Mouse (Mus musculus): ENCODE measurements around the gene Krt86. TPM values are rescaled to one million over a fixed set of nuclear protein-coding genes. Genes with fewer than 3 reads are reported as not detected.

Krt86 gene
- not detected in 2 replicates for polyA plus RNA-seq (2016; fragmentation: Nextera tagmentation; extraction: Ambion mirVana)

- Histone ChIP-seq H3K4me3 (no peak within 1 kb of the TSS), H3K4me1 (no peaks in the 10 kb centered on the region), H3K9me3 (replicated peaks) (no peaks in the 10 kb centered on the region), H3K4me2 (no peak within 1 kb of the TSS), H3K27me3 (replicated peaks) (0 out of 2 replicates have a peak, but pooled peaks cover 6% of the 10 kb centered on the region), H3K27ac (no peak within 1 kb of the TSS), H3K36me3 (no peaks in the 10 kb centered on the region), H3K9ac (no peak within 1 kb of the TSS)
- ATAC-seq: no peak
- WGBS (ENCODE audit: insufficient replicate concordance): 20% methylated on average over 10 of the region's 10 CpGs
Measured at GRCm38 (mm10) chr15:101472952-101473528, at the start of gene Krt86. Krt86 (plus strand) TSS chr15:101473478.

- Histone ChIP-seq H3K4me2 (no peak overlapping the region), H3K4me3 (no peak overlapping the region), H3K27ac (no peak overlapping the region), H3K4me1 (no peaks in the 10 kb centered on the region), H3K36me3 (no peaks in the 10 kb centered on the region), H3K9ac (no peak overlapping the region), H3K27me3 (replicated peaks) (peaks cover 19% of the 10 kb centered on the region; the same call in 1 of the 2 replicates), H3K9me3 (replicated peaks) (no peaks in the 10 kb centered on the region)
- 29% methylated on average over 5 of the region's 5 CpGs for WGBS (ENCODE audit: insufficient replicate concordance)
- ATAC-seq: no peak
Measured at GRCm38 (mm10) chr15:101424914-101425313, 48.4 kb upstream of the Krt86 start.

- H3K9ac ChIP-seq: no peak overlapping the region
- no peak overlapping the region for H3K4me3 ChIP-seq
- H3K9me3 ChIP-seq (replicated peaks): no peaks in the 10 kb centered on the region
- 67% methylated on average over 7 of the region's 7 CpGs for WGBS (ENCODE audit: insufficient replicate concordance)
- no peak overlapping the region for H3K4me2 ChIP-seq
- H3K4me1 ChIP-seq: no peaks in the 10 kb centered on the region
- H3K36me3 ChIP-seq: no peaks in the 10 kb centered on the region
- ATAC-seq: no peak
- H3K27ac ChIP-seq: no peak overlapping the region
- peaks cover 47% of the 10 kb centered on the region for H3K27me3 ChIP-seq (replicated peaks)
Measured at GRCm38 (mm10) chr15:101436611-101437010, 36.7 kb upstream of the Krt86 start.

- 6% methylated on average over 32 of the region's 34 CpGs for WGBS (ENCODE audit: insufficient replicate concordance)
- Histone ChIP-seq H3K36me3 (no peaks in the 10 kb centered on the region), H3K4me1 (no peaks in the 10 kb centered on the region), H3K9ac (no peak within 1 kb of the TSS), H3K4me3 (no peak within 1 kb of the TSS), H3K27me3 (replicated peaks) (peaks cover 47% of the 10 kb centered on the region), H3K9me3 (replicated peaks) (no peaks in the 10 kb centered on the region), H3K27ac (no peak within 1 kb of the TSS), H3K4me2 (peak within 1 kb of the TSS; percentile 6; the same call in 1 of the 2 replicates)
- ATAC-seq: no peak
Measured at GRCm38 (mm10) chr15:101438555-101438954, 34.7 kb upstream of the Krt86 start, which contains the start of gene Krt87. Krt87 (minus strand) TSS chr15:101438804.

GRCm38 (mm10) chr15:101440837-101441236 lies 32.4 kb upstream of the Krt86 start:
- Histone ChIP-seq H3K4me3 (no peak overlapping the region), H3K36me3 (no peaks in the 10 kb centered on the region), H3K9ac (no peak overlapping the region), H3K9me3 (replicated peaks) (no peaks in the 10 kb centered on the region), H3K27me3 (replicated peaks) (peaks cover 47% of the 10 kb centered on the region), H3K4me2 (no peak overlapping the region), H3K4me1 (no peaks in the 10 kb centered on the region), H3K27ac (no peak overlapping the region)
- ATAC-seq: no peak
- 62% methylated on average over 4 of the region's 4 CpGs for WGBS (ENCODE audit: insufficient replicate concordance)

- Histone ChIP-seq H3K4me2 (no peak overlapping the region), H3K4me3 (no peak overlapping the region)
- WGBS (ENCODE audit: insufficient replicate concordance): 49% methylated on average over 11 of the region's 11 CpGs
Measured at GRCm38 (mm10) chr15:101446572-101446971, 26.7 kb upstream of the Krt86 start.

GRCm38 (mm10) chr15:101447444-101447843 lies 25.8 kb upstream of the Krt86 start, which contains the start of gene Krt88:
Krt88 (plus strand) TSS chr15:101447744.
- Histone ChIP-seq H3K9ac (no peak within 1 kb of the TSS), H3K36me3 (no peaks in the 10 kb centered on the region), H3K27ac (no peak within 1 kb of the TSS), H3K27me3 (replicated peaks) (no peaks in the 10 kb centered on the region), H3K4me3 (no peak within 1 kb of the TSS), H3K9me3 (replicated peaks) (no peaks in the 10 kb centered on the region), H3K4me2 (no peak within 1 kb of the TSS), H3K4me1 (no peaks in the 10 kb centered on the region)
- 54% methylated on average over 2 of the region's 2 CpGs for WGBS (ENCODE audit: insufficient replicate concordance)
- no peak for ATAC-seq

More at GRCm38 (mm10) chr15:101446572-101446971, 26.7 kb upstream of the Krt86 start:
- Histone ChIP-seq H3K27ac (no peak overlapping the region), H3K4me1 (no peaks in the 10 kb centered on the region), H3K9me3 (replicated peaks) (no peaks in the 10 kb centered on the region), H3K27me3 (replicated peaks) (no peaks in the 10 kb centered on the region), H3K36me3 (no peaks in the 10 kb centered on the region), H3K9ac (no peak overlapping the region)
- ATAC-seq: no peak

GRCm38 (mm10) chr15:101453093-101453736 lies 20.1 kb upstream of the Krt86 start:
- no peak overlapping the region for H3K4me2 ChIP-seq
- WGBS (ENCODE audit: insufficient replicate concordance): 6% methylated on average over 13 of the region's 13 CpGs

GRCm38 (mm10) chr15:101454774-101455173 lies 18.5 kb upstream of the Krt86 start:
- WGBS (ENCODE audit: insufficient replicate concordance): 70% methylated on average over 8 of the region's 8 CpGs
- Histone ChIP-seq H3K27me3 (replicated peaks) (no peaks in the 10 kb centered on the region), H3K4me3 (no peak overlapping the region), H3K27ac (no peak overlapping the region), H3K9me3 (replicated peaks) (no peaks in the 10 kb centered on the region), H3K36me3 (no peaks in the 10 kb centered on the region), H3K9ac (no peak overlapping the region), H3K4me1 (no peaks in the 10 kb centered on the region), H3K4me2 (no peak overlapping the region)
- no peak for ATAC-seq

More at GRCm38 (mm10) chr15:101453093-101453736, 20.1 kb upstream of the Krt86 start:
- no peak overlapping the region for H3K27ac ChIP-seq
- no peak overlapping the region for H3K9ac ChIP-seq
- no peaks in the 10 kb centered on the region for H3K36me3 ChIP-seq
- ATAC-seq: 0 out of 2 replicates have a peak, but pooled peaks have one; percentile 64
- no peaks in the 10 kb centered on the region for H3K4me1 ChIP-seq
- no peak overlapping the region for H3K4me3 ChIP-seq
- no peaks in the 10 kb centered on the region for H3K27me3 ChIP-seq (replicated peaks)
- no peaks in the 10 kb centered on the region for H3K9me3 ChIP-seq (replicated peaks)

GRCm38 (mm10) chr15:101455292-101455691 lies 18.0 kb upstream of the Krt86 start:
- WGBS (ENCODE audit: insufficient replicate concordance): 60% methylated on average over 2 of the region's 2 CpGs
- Histone ChIP-seq H3K4me2 (no peak overlapping the region), H3K36me3 (no peaks in the 10 kb centered on the region), H3K4me1 (no peaks in the 10 kb centered on the region), H3K9me3 (replicated peaks) (no peaks in the 10 kb centered on the region), H3K27me3 (replicated peaks) (no peaks in the 10 kb centered on the region), H3K27ac (no peak overlapping the region), H3K9ac (no peak overlapping the region), H3K4me3 (no peak overlapping the region)
- no peak for ATAC-seq

GRCm38 (mm10) chr15:101455891-101456290 lies 17.4 kb upstream of the Krt86 start:
- no peaks in the 10 kb centered on the region for H3K9me3 ChIP-seq (replicated peaks)
- H3K4me1 ChIP-seq: no peaks in the 10 kb centered on the region
- H3K27me3 ChIP-seq (replicated peaks): no peaks in the 10 kb centered on the region
- WGBS (ENCODE audit: insufficient replicate concordance): 76% methylated on average over 6 of the region's 6 CpGs
- no peak overlapping the region for H3K27ac ChIP-seq
- no peak for ATAC-seq
- no peak overlapping the region for H3K4me3 ChIP-seq
- H3K36me3 ChIP-seq: no peaks in the 10 kb centered on the region
- no peak overlapping the region for H3K9ac ChIP-seq
- H3K4me2 ChIP-seq: no peak overlapping the region

GRCm38 (mm10) chr15:101458361-101458930 lies 14.8 kb upstream of the Krt86 start:
- H3K27me3 ChIP-seq (replicated peaks): no peaks in the 10 kb centered on the region
- no peak overlapping the region for H3K9ac ChIP-seq
- H3K27ac ChIP-seq: no peak overlapping the region
- H3K4me3 ChIP-seq: no peak overlapping the region
- H3K9me3 ChIP-seq (replicated peaks): no peaks in the 10 kb centered on the region
- 73% methylated on average over 16 of the region's 16 CpGs for WGBS (ENCODE audit: insufficient replicate concordance)
- ATAC-seq: no peak
- no peaks in the 10 kb centered on the region for H3K4me1 ChIP-seq
- H3K36me3 ChIP-seq: no peaks in the 10 kb centered on the region
- no peak overlapping the region for H3K4me2 ChIP-seq

All from liver, embryonic 12.5 days (tissue).